Mouse (Mus musculus) granulocyte monocyte progenitor cell, adult 5-6 weeks (primary cell): ENCODE measurements at regions not wholly inside any gene's neighbourhood (a gene's known extent, or its start where the extent isn't known, plus 50 kb on each side); places are given as distances from the start of the nearest gene placed in this dataset.

Experiments used
- ATAC-seq: replicated peaks from 2 replicates; pipeline ENCODE4 v1.8.0; 2016; ENCODE audit warnings: mild to moderate bottlenecking, moderate TSS enrichment, inconsistent platforms; ENCODE audit not compliant: poor library complexity, severe bottlenecking

GRCm38 (mm10) chrX:10984894-10985293, 270.1 kb downstream of the Mid1ip1 start:
- ATAC-seq = no peak

- ATAC-seq = no peak
Measured at GRCm38 (mm10) chrX:10991871-10992210, 277.0 kb downstream of the Mid1ip1 start.

GRCm38 (mm10) chrX:10992211-10993004, 277.6 kb downstream of the Mid1ip1 start:
- ATAC-seq = no peak

- ATAC-seq = no peak
Measured at GRCm38 (mm10) chrX:10993005-10993377, 278.2 kb downstream of the Mid1ip1 start.

- ATAC-seq = no peak
Measured at GRCm38 (mm10) chrX:10994910-10995309, 280.1 kb downstream of the Mid1ip1 start.

- ATAC-seq = no peak
Measured at GRCm38 (mm10) chrX:11001180-11001579, 286.4 kb downstream of the Mid1ip1 start.

GRCm38 (mm10) chrX:11039278-11039677, 259.8 kb upstream of the H2al1a start:
- peak; percentile 100 for ATAC-seq

- ATAC-seq = no peak
Measured at GRCm38 (mm10) chrX:11046769-11047168, 252.3 kb upstream of the H2al1a start.

- peak; percentile 97 for ATAC-seq
Measured at GRCm38 (mm10) chrX:11082171-11082570, 216.9 kb upstream of the H2al1a start.

GRCm38 (mm10) chrX:11082845-11083244, 216.2 kb upstream of the H2al1a start:
- no peak for ATAC-seq

GRCm38 (mm10) chrX:11086257-11087072, 212.6 kb upstream of the H2al1a start:
- no peak for ATAC-seq

- ATAC-seq = peak; percentile 53
Measured at GRCm38 (mm10) chrX:11087913-11088312, 211.1 kb upstream of the H2al1a start.

GRCm38 (mm10) chrX:11088506-11088905, 210.6 kb upstream of the H2al1a start:
- no peak for ATAC-seq

- ATAC-seq = peak; percentile 97
Measured at GRCm38 (mm10) chrX:11090432-11090831, 208.6 kb upstream of the H2al1a start.

GRCm38 (mm10) chrX:11097581-11098254, 201.3 kb upstream of the H2al1a start:
- no peak for ATAC-seq

GRCm38 (mm10) chrX:11098366-11098765, 200.7 kb upstream of the H2al1a start:
- ATAC-seq = no peak

- ATAC-seq = peak; percentile 73
Measured at GRCm38 (mm10) chrX:11099146-11100087, 199.6 kb upstream of the H2al1a start.

- no peak for ATAC-seq
Measured at GRCm38 (mm10) chrX:11100935-11101334, 198.1 kb upstream of the H2al1a start.

- ATAC-seq = no peak
Measured at GRCm38 (mm10) chrX:11131253-11131652, 167.8 kb upstream of the H2al1a start.

- no peak for ATAC-seq
Measured at GRCm38 (mm10) chrX:11139971-11140421, 159.1 kb upstream of the H2al1a start.
